Comparison of ENCODE assay signal across 12 mouse cellular contexts in the genomic region with DNA sequence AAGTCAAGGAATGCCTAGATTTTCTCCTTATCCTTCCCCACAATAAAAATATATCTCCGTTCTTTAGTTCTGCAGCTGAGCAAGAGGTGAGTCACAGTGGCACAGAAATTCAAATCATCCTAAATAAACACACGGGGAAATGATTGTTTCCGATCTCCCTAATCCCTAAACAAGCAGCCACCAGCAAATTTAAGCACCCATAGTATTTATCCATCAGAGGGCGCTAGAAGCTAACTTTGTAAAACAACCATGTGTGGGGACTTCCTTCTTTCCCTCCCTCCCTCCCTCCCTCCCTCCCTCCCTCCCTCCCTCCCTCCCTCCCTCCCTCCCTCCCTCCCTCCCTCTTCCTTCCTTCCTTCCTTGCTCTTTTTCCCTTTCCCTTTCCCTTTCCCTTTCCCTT. TPM values are rescaled to one million over a fixed set of nuclear protein-coding genes. Genes with fewer than 3 reads are reported as not detected.
DNase-seq lines count a peak whose midpoint lies in the region; ATAC-seq and TF ChIP-seq lines count a peak whose summit lies in the region.
"Had no signal": no experiment of that assay in that cellular context is flagged by ENCODE, and none has a peak within 500 bp of the region (broad histone marks: within the 10 kb centered on the region; RNA-seq: fewer than 3 reads in every experiment).

No protein-coding gene starts in this region.

- no peak overlapping the region for H3K9ac ChIP-seq in hindbrain, embryonic 11.5 days (ENCODE audit: low read depth, low read length)
- H3K9ac ChIP-seq in hindbrain, embryonic 12.5 days: no peak overlapping the region
- no peak overlapping the region for H3K9ac ChIP-seq in midbrain, postnatal 0 days (replicated peaks; ENCODE audit: low read length, poor library complexity, severe bottlenecking)
- H3K9ac ChIP-seq: hindbrain, embryonic 13.5 days; limb, embryonic 15.5 days had no signal

- no peak overlapping the region for H3K27ac ChIP-seq in hindbrain, embryonic 11.5 days (ENCODE audit: low read depth, low read length)
- no peak overlapping the region for H3K27ac ChIP-seq in hindbrain, embryonic 12.5 days
- H3K27ac ChIP-seq in midbrain, postnatal 0 days (ENCODE audit: low read depth, low read length): no peak overlapping the region
- H3K27ac ChIP-seq in midbrain, embryonic 10.5 days (replicated peaks): no peak overlapping the region
- H3K27ac ChIP-seq: hindbrain, embryonic 13.5 days; limb, embryonic 15.5 days had no signal

- no peak overlapping the region for H3K4me3 ChIP-seq in hindbrain, embryonic 11.5 days (ENCODE audit: low read depth, low read length)
- no peak overlapping the region for H3K4me3 ChIP-seq in hindbrain, embryonic 12.5 days
- no peak overlapping the region for H3K4me3 ChIP-seq in midbrain, postnatal 0 days (ENCODE audit: low read depth, low read length)
- H3K4me3 ChIP-seq in midbrain, embryonic 10.5 days: no peak overlapping the region
- H3K4me3 ChIP-seq: hindbrain, embryonic 13.5 days; limb, embryonic 15.5 days had no signal

- no peak for TF ChIP-seq POLR2A in brain, embryonic 14.5 days (IDR thresholded peaks at IDR 0.05; ENCODE audit: borderline replicate concordance, extremely low read depth, insufficient read depth, insufficient read length, poor library complexity, severe bottlenecking)

- WGBS in hindbrain, embryonic 11.5 days: 35% methylated on average over 4 of the region's 4 CpGs
- 33% methylated on average over 4 of the region's 4 CpGs for WGBS in hindbrain, embryonic 12.5 days
- WGBS in midbrain, postnatal 0 days: 32% methylated on average over 4 of the region's 4 CpGs
- WGBS in midbrain, embryonic 10.5 days: 37% methylated on average over 4 of the region's 4 CpGs

- peak; percentile 36 for TF ChIP-seq CTCF in midbrain, postnatal 0 days (IDR thresholded peaks at IDR 0.05)
- no peak for TF ChIP-seq CTCF in brain, embryonic 14.5 days (IDR thresholded peaks at IDR 0.05; ENCODE audit: borderline replicate concordance, extremely low read depth, insufficient read depth, insufficient read length)

- H3K36me3 ChIP-seq in hindbrain, embryonic 11.5 days (ENCODE audit: control insufficient read depth, insufficient read depth, low read length): no peaks in the 10 kb centered on the region
- H3K36me3 ChIP-seq in hindbrain, embryonic 12.5 days: no peaks in the 10 kb centered on the region
- H3K36me3 ChIP-seq in midbrain, postnatal 0 days (ENCODE audit: insufficient read depth, low read length): no peaks in the 10 kb centered on the region
- no peaks in the 10 kb centered on the region for H3K36me3 ChIP-seq in midbrain, embryonic 10.5 days
- H3K36me3 ChIP-seq: hindbrain, embryonic 13.5 days; limb, embryonic 15.5 days had no signal

- no peaks in the 10 kb centered on the region for H3K9me3 ChIP-seq in hindbrain, embryonic 11.5 days (ENCODE audit: control insufficient read depth, low read length)
- no peaks in the 10 kb centered on the region for H3K9me3 ChIP-seq in hindbrain, embryonic 12.5 days (replicated peaks)
- H3K9me3 ChIP-seq in midbrain, postnatal 0 days (ENCODE audit: low read length): no peaks in the 10 kb centered on the region
- H3K9me3 ChIP-seq in midbrain, embryonic 10.5 days (replicated peaks): no peaks in the 10 kb centered on the region
- H3K9me3 ChIP-seq: hindbrain, embryonic 13.5 days; limb, embryonic 15.5 days had no signal

- H3K27me3 ChIP-seq in hindbrain, embryonic 11.5 days (ENCODE audit: control insufficient read depth, insufficient read depth, low read length): no peaks in the 10 kb centered on the region
- H3K27me3 ChIP-seq in hindbrain, embryonic 12.5 days: no peaks in the 10 kb centered on the region
- H3K27me3 ChIP-seq in midbrain, postnatal 0 days (ENCODE audit: insufficient read depth, low read length): no peaks in the 10 kb centered on the region
- no peaks in the 10 kb centered on the region for H3K27me3 ChIP-seq in midbrain, embryonic 10.5 days (ENCODE audit: low read depth, poor library complexity, severe bottlenecking)
- H3K27me3 ChIP-seq: hindbrain, embryonic 13.5 days; limb, embryonic 15.5 days had no signal

- no peak for ATAC-seq in hindbrain, embryonic 11.5 days (ENCODE audit: low FRiP score)
- ATAC-seq in hindbrain, embryonic 12.5 days (ENCODE audit: low FRiP score): no peak
- ATAC-seq in midbrain, postnatal 0 days (ENCODE audit: low FRiP score): no peak

- DNase-seq in hindbrain, embryonic 11.5 days (ENCODE audit: low spot score): peak; percentile 37
- peak; percentile 19 for DNase-seq in midbrain, postnatal 0 days (ENCODE audit: low spot score)
- DNase-seq in midbrain, embryonic 10.5 days (ENCODE audit: low spot score): no peak
- DNase-seq in brain, embryonic 14.5 days (ENCODE audit: low read depth): peak; percentile 27
- DNase-seq in adrenal gland, adult 2 months: no peak
- DNase-seq in urinary bladder, postnatal 36 days (ENCODE audit: low spot score in 2 of 2): no peak
- no peak for DNase-seq in urinary bladder, postnatal 10 days (ENCODE audit: low spot score)
- DNase-seq: cerebellum, adult 11 months; gastrocnemius, postnatal 25 days had no signal

- no peaks in the 10 kb centered on the region for H3K4me1 ChIP-seq in hindbrain, embryonic 11.5 days (replicated peaks; ENCODE audit: control insufficient read depth, insufficient read depth, low read length)
- no peaks in the 10 kb centered on the region for H3K4me1 ChIP-seq in hindbrain, embryonic 12.5 days
- no peaks in the 10 kb centered on the region for H3K4me1 ChIP-seq in midbrain, postnatal 0 days (ENCODE audit: insufficient read depth, low read length)
- H3K4me1 ChIP-seq in midbrain, embryonic 10.5 days: no peaks in the 10 kb centered on the region
- H3K4me1 ChIP-seq: hindbrain, embryonic 13.5 days; limb, embryonic 15.5 days had no signal

- H3K4me2 ChIP-seq in hindbrain, embryonic 11.5 days (replicated peaks; ENCODE audit: low read depth, low read length): no peak overlapping the region
- no peak overlapping the region for H3K4me2 ChIP-seq in hindbrain, embryonic 12.5 days (replicated peaks)
- no peak overlapping the region for H3K4me2 ChIP-seq in midbrain, postnatal 0 days (ENCODE audit: low read depth, low read length, poor library complexity, severe bottlenecking)
- H3K4me2 ChIP-seq: hindbrain, embryonic 13.5 days; limb, embryonic 15.5 days had no signal

RNA-seq across cellular contexts. Expression of gene Prdm9, which starts 21.5 kb away (rescaled TPM):
- 0.85 and 1.7 TPM in 2 replicates for polyA plus RNA-seq in hindbrain, embryonic 11.5 days (2014; fragmentation: Nextera tagmentation; extraction: Ambion mirVana)
- 3.1 and 3.5 TPM in 2 replicates for polyA plus RNA-seq in hindbrain, embryonic 12.5 days (2016; fragmentation: Nextera tagmentation; extraction: Ambion mirVana)
- 0.22 and 0.94 TPM in 2 replicates for total RNA-seq in midbrain, postnatal 0 days (2014; rRNA removed)
- polyA plus RNA-seq in midbrain, postnatal 0 days (2015; fragmentation: Nextera tagmentation; extraction: Ambion mirVana): 0.97 and 1.1 TPM in 2 replicates
- polyA plus RNA-seq in midbrain, embryonic 10.5 days (2016; fragmentation: Nextera tagmentation; extraction: Ambion mirVana): 3.6 and 3.7 TPM in 2 replicates
- polyA plus RNA-seq in brain, embryonic 14.5 days (2012; rRNA removed): 2.6 and 3.3 TPM in 2 replicates
- 1 to 10 TPM; 4.0 to 6.9 TPM for total RNA-seq in adrenal gland, adult 2 months (2021)
- 0.98 and 1.2 TPM in 2 replicates for polyA plus RNA-seq in adrenal gland, adult 2 months (2012; rRNA removed)

RNA-seq across cellular contexts. Expression of gene Pdcd2, which starts 58.6 kb away (rescaled TPM):
- 66.9 and 68.3 TPM in 2 replicates for polyA plus RNA-seq in hindbrain, embryonic 11.5 days (2014; fragmentation: Nextera tagmentation; extraction: Ambion mirVana)
- 66.6 and 67.4 TPM in 2 replicates for polyA plus RNA-seq in hindbrain, embryonic 12.5 days (2016; fragmentation: Nextera tagmentation; extraction: Ambion mirVana)
- total RNA-seq in midbrain, postnatal 0 days (2014; rRNA removed): 48.9 and 53.6 TPM in 2 replicates
- polyA plus RNA-seq in midbrain, postnatal 0 days (2015; fragmentation: Nextera tagmentation; extraction: Ambion mirVana): 48.1 and 49.9 TPM in 2 replicates
- 47.1 and 52.9 TPM in 2 replicates for polyA plus RNA-seq in midbrain, embryonic 10.5 days (2016; fragmentation: Nextera tagmentation; extraction: Ambion mirVana)
- polyA plus RNA-seq in brain, embryonic 14.5 days (2012; rRNA removed): 35.0 and 43.8 TPM in 2 replicates
- total RNA-seq in adrenal gland, adult 2 months (2021): 10 to 100 TPM; 26.4 to 28.3 TPM
- polyA plus RNA-seq in adrenal gland, adult 2 months (2012; rRNA removed): 48.7 and 61.9 TPM in 2 replicates

Comparison
In these comparisons a context has a peak if more than half of its experiments do, and no peak if none do; other contexts are left out.
1. DNase-seq: peak in hindbrain, embryonic 11.5 days (single experiment), midbrain, postnatal 0 days (single experiment) and brain, embryonic 14.5 days (single experiment); none in midbrain, embryonic 10.5 days (single experiment), adrenal gland, adult 2 months (single experiment), urinary bladder, postnatal 36 days (0 of 2) and urinary bladder, postnatal 10 days (single experiment).